Mouse (Mus musculus) c-Kit-positive CD71-positive TER-119-positive erythroid progenitor cells, embryonic 14.5 days (primary cell): Measurements from ENCODE around the gene Fgfr2.

Experiments
- DNase-seq: peaks from one replicate; pipeline ENCODE4 v3.0.0-alpha.2; 2013; ENCODE audit warnings: low spot score

Gene Fgfr2

DNA sequence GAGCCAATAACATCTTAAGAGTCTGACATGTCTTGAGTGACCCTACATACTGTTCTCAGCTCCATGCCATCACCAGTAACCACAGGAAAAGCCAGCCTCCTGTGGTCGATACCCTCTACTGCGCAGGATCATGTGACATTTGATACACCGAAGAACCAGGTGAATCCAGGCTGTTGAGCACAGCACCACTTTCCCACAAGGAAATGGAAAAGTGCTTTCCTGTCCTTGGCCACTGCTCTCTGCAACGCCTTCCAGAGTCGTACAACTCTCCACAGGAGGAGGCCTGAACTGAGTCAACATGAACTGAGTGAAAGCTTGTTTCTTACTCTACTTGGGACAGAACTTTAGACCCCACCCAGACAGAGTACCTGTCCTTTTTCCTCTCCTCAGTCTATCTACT, 321.6 kb downstream of the Fgfr2 start:
- DNase-seq, result no peak

DNA sequence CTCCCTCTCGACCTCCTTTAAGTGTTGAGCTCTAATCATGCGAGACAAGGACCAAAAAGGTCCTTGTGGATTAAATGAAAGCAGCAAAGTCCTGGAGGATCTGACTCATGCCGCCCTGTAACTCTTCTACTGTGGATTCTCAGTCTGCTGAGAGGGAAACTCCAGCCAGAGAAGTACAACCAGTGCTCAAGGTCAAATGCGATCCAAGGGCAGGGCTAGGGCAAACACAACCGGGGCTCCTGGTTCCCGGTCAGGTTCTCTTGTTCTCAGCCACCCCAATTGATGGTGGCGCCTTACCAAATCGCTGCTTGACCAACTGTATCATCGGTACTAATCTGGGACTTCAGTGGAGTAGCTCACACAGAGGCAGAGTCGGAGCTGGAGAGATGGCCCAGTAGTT, 322.3 kb downstream of the Fgfr2 start:
- no peak for DNase-seq

DNA sequence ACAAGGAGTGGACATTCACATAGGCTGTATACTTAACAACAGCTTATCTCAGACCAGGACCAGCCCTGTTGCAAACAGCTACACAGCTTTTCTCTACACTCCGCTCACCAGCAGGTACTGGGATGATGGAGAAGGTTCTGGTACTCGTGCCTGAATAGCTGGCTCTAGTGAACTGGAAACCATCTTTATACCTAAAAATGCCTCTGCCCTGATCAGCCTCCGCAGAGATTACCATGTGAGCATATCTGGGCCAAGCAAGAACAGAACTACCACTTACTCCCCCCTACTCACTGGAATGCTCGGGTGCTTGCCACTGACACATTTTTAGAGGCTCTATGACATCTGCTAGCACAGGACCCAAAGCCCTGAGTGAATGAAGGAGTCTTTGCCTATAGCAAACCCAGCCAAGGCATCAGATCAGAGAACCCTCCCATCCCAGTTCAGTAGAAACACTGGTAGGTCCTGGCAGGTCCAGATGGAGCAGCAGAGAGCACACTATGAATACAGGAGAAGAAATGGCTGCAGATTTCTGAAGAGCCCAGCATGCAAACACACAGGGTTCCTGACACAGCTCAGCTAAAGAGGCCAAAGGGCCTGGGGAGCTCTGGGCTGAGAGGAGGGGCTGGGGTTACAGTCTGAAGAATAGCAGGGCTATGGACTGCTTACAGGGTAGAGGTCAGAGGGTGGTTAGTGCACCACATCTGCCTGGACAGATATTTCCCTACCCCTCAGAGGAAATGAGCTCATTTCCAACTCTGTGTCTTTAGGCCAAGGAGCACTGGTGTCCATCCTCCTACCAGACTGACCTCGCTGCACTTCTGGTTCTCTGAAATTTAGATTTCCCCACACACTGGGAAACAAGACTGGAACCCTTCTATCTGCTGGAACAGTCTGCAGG, 323.8 kb downstream of the Fgfr2 start:
- DNase-seq, result no peak

DNA sequence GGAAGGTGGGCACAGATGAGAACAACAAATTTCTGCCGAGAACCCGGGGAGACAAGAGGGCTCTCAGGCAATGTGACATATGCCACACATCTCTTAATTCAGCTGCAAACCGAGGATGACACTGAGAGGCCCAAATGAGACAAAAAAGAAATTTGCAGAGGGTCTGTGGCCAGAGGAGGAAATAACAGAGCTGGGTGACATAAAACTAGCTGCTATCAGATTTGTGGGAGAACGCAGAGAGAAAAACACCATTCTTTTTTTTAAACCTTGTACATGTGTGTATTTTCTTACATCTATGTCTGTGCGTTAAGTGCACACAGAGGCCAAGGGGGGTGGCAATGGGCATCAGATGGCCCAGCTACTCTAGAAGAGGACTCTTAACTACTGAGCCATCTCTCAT, 328.0 kb downstream of the Fgfr2 start:
- DNase-seq, result no peak

DNA sequence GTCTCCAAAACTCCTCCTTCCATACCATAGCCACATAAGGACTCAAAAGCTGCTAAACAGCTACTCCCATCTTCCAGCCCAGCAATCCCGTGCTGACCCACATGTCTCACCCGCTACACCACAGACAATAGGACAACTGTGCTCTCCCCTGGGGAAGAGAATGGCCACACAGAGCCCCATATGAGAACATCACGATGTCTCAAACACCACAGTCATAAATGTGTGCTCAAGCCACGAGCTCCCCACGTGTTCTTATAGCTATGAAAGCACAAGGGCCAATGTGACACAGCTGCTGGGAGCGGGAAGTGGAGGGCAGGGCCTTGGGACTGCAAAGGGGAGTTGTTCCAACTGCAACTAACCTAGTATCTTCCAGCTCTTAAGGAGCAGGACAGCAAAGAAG, 329.7 kb downstream of the Fgfr2 start:
- DNase-seq, result no peak

DNA sequence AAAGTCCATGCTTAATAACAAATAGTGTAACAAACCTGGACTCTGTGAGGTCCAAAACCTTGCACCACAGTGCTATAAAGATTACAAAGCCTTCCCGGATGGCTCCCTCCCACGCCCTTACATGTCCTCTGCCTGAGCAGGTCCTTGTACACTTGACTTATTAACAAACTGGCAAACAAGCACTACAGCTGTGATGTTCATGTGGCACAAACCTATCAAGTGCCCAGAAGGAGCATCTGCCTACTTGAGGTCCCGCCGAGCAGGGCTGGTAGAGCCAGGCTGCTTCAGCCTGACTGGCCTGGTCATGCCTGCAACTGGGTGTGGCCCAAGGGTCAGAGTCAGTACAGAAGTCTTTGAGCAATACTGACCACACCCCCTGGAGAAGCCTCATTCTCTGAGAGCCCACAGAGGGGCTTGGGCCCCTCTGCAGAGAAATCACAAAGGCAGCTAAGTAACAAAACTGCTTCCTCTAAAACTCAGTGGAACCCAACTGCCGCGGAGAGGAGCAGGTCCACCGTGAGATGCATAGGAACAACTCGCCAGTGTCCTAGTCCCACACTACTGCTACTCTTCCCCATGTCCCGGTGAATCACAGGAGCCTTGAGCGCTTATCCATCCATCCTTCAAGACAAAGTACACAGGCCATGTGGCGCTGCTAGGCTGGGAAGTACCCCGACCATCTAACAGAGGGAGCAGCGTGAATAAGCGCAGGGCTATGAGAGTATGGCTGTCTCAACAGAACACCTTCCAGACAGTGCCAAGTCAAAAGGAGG, 332.5 kb downstream of the Fgfr2 start:
- DNase-seq, result no peak

DNA sequence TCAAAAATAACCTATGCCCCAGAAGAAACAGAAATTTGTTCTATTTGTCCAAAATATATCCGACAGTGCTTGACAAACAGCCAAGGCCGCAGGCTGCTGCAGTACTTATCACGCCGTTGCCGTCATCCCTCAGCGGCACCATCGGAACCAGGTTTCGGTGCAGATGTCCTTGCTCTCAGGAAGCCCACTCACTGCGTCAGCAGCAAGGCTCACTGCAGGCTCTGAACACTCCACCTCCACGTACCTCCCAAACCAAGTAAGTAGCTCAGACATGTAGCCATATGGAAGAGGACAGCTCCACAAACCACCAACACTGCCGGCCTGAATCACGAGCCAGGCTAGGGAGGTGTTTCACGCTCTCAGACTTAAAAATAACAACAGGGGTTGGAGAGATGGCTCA, 334.3 kb downstream of the Fgfr2 start:
- no peak for DNase-seq

DNA sequence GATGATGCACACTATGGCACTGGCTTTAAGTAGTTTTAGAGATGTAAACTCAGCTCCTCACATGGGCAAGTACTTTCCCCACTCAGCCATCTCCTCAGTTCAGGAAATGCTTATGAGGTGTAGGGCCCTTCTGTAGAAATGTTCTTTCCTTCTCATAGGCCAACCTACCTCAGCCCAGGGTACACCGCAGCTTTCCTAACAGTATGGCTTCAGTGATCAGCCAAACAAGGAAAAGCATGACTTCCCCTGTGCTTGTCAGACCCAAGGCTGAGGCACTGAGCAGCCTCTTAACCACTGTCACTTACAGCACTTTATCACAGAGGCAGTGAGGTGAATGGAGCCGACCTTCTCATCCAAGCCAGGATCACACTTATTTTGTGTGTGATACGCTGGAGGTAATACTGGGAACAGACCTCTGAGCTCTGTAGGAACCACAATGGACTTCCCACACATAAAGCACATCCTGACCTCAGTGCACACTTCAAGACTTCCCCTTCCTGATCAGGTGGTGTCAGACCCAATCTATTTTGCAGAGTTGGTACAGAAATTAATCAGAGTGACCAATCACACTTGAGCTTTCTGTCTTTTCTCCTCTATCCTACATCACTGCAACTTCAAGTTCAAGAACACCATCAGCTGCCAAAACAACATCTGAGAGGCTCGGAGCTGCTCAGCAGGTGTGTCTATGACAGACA, 335.5 kb downstream of the Fgfr2 start:
- DNase-seq, result no peak

DNA sequence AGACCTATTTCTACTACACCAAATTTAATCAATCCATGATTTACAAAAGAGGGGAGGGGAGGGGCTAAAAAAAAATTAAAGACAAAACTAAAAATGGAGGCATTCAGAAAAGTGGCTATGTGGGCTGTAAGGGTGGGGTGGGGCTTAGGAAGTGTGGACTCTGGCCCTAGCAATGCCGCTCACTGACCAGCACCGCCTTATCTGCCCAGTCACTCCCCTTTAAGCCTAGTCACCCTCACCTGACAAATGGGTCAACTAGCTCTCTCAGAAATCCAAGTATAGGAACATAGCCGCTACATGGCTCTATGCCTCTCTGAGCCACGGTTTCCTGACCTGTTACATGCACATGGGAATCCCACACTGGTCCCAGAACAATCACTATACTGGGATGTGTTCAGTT, 336.1 kb downstream of the Fgfr2 start:
- no peak for DNase-seq

DNA sequence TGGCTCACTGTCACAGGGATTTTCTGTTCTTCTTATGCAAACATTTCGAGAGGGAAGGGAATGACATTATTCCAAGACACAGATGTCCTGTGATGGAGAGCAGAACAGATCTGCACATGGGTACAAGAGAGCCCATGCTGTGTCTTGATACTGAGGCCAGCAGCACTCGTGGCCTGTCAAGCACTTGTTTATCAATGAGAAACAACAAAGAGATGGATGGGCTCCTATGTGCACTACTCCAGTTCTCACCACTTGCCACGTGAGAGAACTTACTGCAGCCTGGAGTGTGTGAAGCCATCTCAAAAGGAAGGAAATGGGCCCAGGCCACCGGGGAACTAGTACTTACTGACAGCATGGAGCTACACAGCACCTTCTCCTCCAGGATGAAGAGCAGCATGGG, 336.6 kb downstream of the Fgfr2 start:
- DNase-seq, result no peak

DNA sequence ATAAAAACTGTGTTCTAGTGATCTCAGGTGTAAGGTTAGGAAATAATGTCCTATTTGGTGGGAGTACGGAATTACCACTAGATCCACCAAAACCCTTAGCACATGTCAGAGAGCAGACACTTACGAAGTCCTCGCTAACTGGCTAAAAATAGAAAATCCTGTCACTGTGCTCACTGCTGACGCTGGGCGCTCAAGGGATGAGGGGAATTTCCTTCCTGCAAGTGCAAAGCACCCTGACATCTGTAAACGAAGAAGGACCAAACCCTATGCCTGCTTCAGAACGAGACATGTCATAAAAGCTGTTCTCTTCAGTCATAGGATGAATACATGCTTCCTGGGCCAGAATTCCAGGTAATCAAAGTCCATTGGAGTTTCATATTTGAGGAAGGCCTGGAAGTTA, 337.1 kb downstream of the Fgfr2 start:
- no peak for DNase-seq

DNA sequence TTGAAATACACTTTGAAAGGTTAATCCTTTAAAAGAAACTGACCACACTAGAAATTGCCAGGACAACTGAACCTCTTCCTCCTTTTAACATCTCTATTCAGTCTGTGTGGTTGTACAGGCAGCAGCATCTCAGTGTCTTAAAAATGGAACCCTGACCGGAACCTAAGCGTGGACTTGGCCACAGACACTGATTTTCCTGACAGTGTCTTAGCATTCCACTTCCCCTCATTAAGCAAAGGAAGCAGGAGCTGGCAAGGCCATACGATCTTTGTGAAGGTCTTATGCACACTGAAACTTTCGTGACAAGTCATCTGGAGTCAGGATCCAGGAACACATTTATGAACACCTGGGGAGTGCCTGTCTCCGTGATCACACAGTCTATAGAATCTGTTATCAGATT, 339.0 kb downstream of the Fgfr2 start:
- no peak for DNase-seq

DNA sequence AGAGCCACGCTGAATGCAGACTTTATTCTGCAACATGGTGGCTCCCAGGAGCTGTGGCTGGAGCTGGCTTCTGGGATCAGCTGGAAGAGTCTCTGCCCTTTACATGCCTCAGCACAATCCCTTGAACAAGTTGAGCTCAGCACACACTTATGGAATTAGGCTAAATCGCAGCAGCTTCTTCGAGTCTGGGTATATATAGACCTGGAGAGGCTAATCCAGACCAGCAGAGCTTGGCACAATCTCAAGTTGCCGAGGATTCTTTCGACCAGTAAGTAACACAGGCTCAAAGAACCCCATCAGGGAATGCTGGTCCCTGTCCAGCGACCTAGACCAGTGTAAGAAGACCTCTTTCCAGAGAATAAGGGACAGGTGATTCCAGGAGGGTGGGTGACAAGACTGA, 341.3 kb downstream of the Fgfr2 start:
- no peak for DNase-seq

DNA sequence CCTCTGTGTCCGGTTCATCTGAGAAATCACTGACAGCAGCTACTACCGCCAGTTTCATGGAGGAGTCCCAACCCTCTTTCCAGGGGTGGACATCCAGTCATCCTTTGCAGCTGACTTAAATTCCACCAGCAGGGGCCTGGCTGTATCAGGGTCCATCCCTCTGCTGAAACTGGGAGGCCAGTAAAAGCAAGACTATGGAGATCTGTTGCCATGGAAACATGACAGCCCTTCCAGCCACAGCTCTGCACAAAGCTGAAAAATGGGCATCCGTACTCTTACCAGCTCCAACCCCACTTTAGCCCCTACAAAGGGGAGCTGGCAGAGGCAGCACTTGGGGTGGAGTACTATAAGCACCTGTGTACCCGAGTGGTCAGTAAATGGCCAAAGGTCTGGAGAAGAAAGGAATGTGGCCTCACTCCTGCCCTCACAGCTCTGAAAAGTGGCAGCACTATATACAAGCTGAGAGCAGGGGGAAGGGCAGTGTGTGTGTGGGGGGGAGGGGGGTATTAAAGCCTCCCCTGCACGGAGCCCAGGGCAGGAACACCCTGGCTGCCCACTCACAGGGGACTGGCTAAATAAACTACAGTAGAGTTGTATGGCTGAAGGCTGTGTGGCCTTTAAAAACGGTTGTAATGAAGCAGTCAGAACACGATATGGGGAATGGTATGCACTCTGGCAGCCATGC, 341.9 kb downstream of the Fgfr2 start:
- no peak for DNase-seq

DNA sequence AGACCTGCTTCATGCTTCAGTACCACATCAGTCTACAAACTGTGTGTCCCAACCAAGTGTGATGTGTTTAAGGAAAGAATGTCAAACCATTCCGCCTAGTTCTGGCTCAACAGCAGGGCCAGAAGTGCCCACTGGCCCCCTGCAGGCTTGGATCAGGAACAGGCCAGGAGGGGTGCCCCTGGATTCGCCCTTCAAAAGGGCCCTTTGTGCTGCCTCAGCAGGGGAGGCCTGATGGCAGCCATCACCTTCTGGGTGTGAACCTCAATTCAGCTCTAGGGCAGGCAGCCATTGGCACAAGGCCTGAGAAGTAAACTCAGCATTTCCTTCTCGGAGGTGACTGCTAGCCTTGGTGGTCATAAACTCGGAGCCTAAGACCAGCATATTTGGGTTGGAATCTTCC, 342.5 kb downstream of the Fgfr2 start:
- no peak for DNase-seq

DNA sequence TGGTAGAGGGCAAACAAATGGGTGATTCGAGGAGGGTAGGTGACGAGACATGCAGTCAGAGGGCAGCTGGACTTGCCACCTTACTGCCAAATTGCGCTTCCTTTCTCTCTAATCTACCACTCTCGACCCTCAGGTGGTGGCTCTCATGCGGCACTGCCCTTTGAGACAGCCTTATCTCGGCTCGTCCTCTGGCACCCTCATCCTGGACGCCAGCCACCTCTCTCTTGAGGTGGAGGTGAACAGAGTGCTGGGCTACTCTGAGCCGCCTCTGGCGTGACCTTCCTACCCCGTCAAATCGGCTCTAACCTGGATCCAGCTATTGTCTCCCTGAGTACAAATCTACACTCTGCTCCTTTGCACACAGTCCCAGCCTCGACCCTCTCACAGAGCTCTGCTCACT, 344.5 kb downstream of the Fgfr2 start:
- no peak for DNase-seq

DNA sequence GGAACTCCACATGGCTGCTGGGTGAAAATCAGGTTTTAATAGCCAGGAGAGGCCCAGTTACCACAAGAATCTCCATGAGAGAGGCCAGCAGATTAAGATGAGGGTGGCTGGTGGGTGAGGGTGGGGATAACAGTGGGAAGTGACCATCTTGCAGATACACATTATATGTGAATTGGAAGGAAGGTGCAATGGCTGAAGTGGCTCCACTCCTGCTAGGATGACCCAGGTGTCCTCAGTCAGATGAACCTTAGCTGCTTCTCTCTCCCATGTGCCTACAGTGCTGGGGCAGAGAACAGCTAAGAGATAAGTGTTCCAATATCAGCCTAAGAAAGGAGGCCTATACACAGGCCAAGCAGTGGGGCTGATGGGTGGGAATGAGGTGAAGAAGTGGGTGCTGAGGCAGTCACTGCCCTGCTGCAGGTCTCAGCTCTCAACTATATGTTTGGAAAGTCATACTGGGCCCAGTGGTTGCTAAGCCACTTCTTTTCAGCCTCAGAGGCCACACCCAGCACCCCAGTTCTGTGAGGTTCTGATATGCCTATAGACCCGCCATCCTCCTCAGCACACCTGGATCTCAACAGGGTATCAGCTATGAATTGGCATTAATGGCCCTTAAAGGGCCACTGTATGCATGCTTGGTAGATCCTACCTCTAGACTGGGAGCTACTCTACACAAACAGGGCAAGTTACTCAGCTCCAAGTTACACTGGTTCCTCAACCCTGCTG, 345.3 kb downstream of the Fgfr2 start:
- peak; percentile 83 for DNase-seq

DNA sequence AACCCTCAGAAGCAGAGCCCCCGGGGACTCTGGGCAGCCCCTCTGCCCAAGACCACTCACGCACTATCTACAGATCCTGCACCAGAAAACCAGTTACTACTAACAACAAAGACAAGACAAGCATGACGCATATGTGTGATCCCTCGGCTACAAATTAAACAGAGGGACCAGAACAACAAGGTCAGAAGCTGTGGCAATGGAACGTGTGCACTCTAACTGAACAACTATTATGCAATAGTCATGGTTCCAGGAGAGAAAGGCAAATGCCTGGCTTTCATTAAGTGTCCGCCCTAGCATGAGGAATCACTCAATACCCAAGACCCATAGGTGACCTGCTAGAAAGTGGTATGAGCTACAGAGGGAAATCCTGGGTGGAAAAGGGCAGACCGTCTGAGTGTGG, 346.0 kb downstream of the Fgfr2 start:
- DNase-seq, result no peak

DNA sequence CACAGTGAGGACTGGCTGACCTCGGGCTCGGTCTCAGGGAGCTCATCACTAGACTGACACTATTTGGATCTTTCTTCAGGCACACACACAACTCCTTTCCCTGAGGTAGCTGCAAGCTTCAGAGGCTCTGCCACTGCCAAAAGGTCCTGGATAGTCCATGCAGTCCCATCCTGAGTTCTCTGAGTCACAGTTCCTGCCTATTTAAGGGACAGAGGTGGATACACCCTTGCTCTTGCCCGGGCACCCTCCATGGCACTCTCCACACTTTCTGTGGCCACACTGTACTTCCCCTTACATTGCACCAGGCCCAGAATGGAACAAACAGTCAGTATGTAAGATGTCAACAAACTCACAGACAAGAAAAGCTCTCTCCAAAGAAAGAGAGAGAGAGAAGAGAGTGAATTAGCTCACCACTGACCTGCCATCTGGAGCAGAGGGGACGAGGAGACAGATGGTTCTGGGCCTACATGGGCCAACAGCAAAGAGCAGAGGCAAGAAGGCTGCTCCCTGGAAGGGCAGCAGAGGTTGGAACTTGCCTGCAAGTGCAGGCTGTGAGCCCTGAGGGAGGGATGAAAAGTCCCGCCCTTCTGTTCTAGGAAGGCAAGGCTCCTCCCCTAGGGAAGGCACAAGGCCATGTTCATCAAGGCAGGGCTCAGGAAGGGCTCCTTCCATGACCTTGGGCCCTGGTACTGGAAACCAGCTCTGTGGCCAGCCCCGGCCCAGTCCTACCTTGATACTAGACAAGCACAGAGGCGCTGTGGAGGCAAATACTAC, 346.6 kb downstream of the Fgfr2 start:
- DNase-seq, result peak; percentile 82

DNA sequence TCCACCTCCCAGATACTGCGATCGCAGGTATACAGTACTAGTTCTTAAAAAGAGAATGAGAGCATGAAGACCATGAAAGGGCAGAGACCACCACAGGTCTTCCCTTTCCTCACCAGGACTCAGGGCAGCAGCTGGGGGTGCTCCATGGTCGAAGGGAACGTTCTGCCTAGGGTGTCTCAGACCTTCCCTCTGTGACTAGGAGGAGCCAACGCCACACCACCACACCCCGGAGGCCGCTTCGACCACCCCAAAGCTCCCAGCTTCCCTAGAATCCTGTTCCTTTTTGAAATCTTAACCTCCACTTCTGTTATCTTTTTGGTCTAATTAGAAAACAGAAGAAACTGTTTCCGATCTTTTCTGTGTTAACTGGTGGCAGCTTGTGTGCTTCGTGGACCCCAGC, 347.2 kb downstream of the Fgfr2 start:
- no peak for DNase-seq

DNA sequence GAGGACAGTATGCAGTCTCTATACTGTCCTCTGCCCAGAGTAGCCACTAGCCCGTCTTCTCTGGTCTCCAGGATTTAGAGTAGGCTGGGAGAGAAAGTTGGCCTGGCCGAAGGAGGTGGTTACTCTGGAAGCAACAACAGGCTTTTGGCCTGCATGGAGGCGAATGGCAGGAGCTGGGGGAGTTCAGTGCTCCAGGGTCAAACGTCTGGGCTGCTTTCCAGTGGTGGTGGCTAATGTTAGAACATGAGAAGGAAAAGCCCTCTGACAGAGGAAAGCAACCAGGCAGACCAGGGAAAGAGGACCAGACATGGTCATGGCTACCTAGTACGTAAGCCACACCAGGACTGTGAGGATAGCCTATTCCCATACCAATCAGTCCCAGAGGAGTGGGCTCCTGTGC, 347.8 kb downstream of the Fgfr2 start:
- no peak for DNase-seq
